Mouse (Mus musculus) limb, embryonic 13.5 days (tissue): ENCODE data around the gene Uhrf1bp1. TPM values are rescaled to one million over a fixed set of nuclear protein-coding genes. Genes with fewer than 3 reads are reported as not detected.

Source experiments
- ATAC-seq: fragments of 200-750 bp; cut with Nextera tagmentation; 2 replicates; pipeline ENCODE4 v1.8.0; 2017; ENCODE audit warnings: low read depth, moderate number of reproducible peaks, moderate TSS enrichment; ENCODE audit not compliant: low FRiP score
- H3K27ac ChIP-seq: fragments of 300-500 bp; sonication (generic); 2 replicates; pipeline ENCODE4 v1.5.1; 2015; ENCODE audit warnings: inconsistent platforms, mild to moderate bottlenecking, moderate library complexity
- H3K27me3 ChIP-seq: fragments of 300-500 bp; sonication (generic); 2 replicates; pipeline ENCODE4 v1.6.1; 2015; ENCODE audit warnings: mild to moderate bottlenecking, inconsistent platforms
- H3K36me3 ChIP-seq: fragments of 300-500 bp; sonication (generic); 2 replicates; pipeline ENCODE4 v1.6.1; 2015; ENCODE audit warnings: inconsistent platforms, mild to moderate bottlenecking, moderate library complexity
- H3K4me1 ChIP-seq: fragments of 300-500 bp; sonication (generic); 2 replicates; pipeline ENCODE4 v1.6.1; 2015; ENCODE audit warnings: inconsistent platforms
- H3K4me2 ChIP-seq: fragments of 300-500 bp; sonication (generic); replicated peaks from 2 replicates; pipeline ENCODE4 v1.6.1; 2015; ENCODE audit warnings: inconsistent platforms, mild to moderate bottlenecking, moderate library complexity
- H3K4me3 ChIP-seq: fragments of 300-500 bp; sonication (generic); 2 replicates; pipeline ENCODE4 v1.5.1; 2015; ENCODE audit warnings: moderate library complexity, mild to moderate bottlenecking, inconsistent platforms
- H3K9ac ChIP-seq: fragments of 300-500 bp; sonication (generic); 2 replicates; pipeline ENCODE4 v1.6.1; 2015; ENCODE audit warnings: mild to moderate bottlenecking, inconsistent platforms
- H3K9me3 ChIP-seq: fragments of 300-500 bp; sonication (generic); 2 replicates; pipeline ENCODE4 v1.6.1; 2016; ENCODE audit warnings: inconsistent platforms
- WGBS: fragments of 180-500 bp; shearing (Covaris S2); methylation state at CpG from one replicate; pipeline ENCODE4 v1.1.7; 2015; 5-methylcytosine and 5-hydroxymethylcytosine counted together
- polyA plus RNA-seq: library from polyadenylated mRNA; unstranded; fragments of >200 nt; fragmentation: Nextera tagmentation; extraction: Ambion mirVana; gene quantifications from 2 replicates; pipeline ENCODE4 v1.2.1, GENCODE M21; 2015

The Uhrf1bp1 gene
- polyA plus RNA-seq, 1 experiment from 2014 or later: 7.5 TPM

- under 1% methylated on average over 45 of the region's 45 CpGs for WGBS
- peak overlapping the region; percentile 90; the same call in 1 of the 2 replicates for H3K27ac ChIP-seq
- peak overlapping the region; percentile 95 for H3K4me3 ChIP-seq
- peak overlapping the region; percentile 81 for H3K4me2 ChIP-seq
- H3K4me1 ChIP-seq: peaks cover 35% of the 10 kb centered on the region
- H3K36me3 ChIP-seq: peaks cover 28% of the 10 kb centered on the region
- H3K9ac ChIP-seq: peak overlapping the region; percentile 89
- H3K27me3 ChIP-seq: no peaks in the 10 kb centered on the region
- peak; percentile 42; the same call in 1 of the 2 replicates for ATAC-seq
- H3K9me3 ChIP-seq: no peaks in the 10 kb centered on the region
These were observed 51.4 kb downstream of the Uhrf1bp1 start for GRCm38 (mm10) chr17:27907512-27908205.

GRCm38 (mm10) chr17:27908206-27908887 is 52.1 kb downstream of the Uhrf1bp1 start:
- peak overlapping the region; percentile 95 for H3K4me3 ChIP-seq
- peak overlapping the region; percentile 92 for H3K9ac ChIP-seq
- H3K4me1 ChIP-seq: peaks cover 35% of the 10 kb centered on the region
- peaks cover 25% of the 10 kb centered on the region for H3K36me3 ChIP-seq
- peak overlapping the region; percentile 81 for H3K4me2 ChIP-seq
- ATAC-seq: 0 out of 2 replicates have a peak, but pooled peaks have one; percentile 1
- H3K27me3 ChIP-seq: no peaks in the 10 kb centered on the region
- peak overlapping the region; percentile 90 for H3K27ac ChIP-seq
- under 1% methylated on average over 12 of the region's 12 CpGs for WGBS
- no peaks in the 10 kb centered on the region for H3K9me3 ChIP-seq

- Histone ChIP-seq H3K4me3 (peak within 1 kb of the TSS; percentile 95), H3K36me3 (peaks cover 24% of the 10 kb centered on the region), H3K4me2 (peak within 1 kb of the TSS; percentile 81), H3K27me3 (no peaks in the 10 kb centered on the region), H3K9ac (peak within 1 kb of the TSS; percentile 92), H3K27ac (peak within 1 kb of the TSS; percentile 90), H3K9me3 (no peaks in the 10 kb centered on the region), H3K4me1 (peaks cover 35% of the 10 kb centered on the region)
- under 1% methylated on average over 57 of the region's 78 CpGs for WGBS
- ATAC-seq: peak; percentile 88
These were observed 52.8 kb downstream of the Uhrf1bp1 start, which contains the start of gene Anks1 for GRCm38 (mm10) chr17:27908888-27909621. Gene Anks1 (plus strand): TSS chr17:27909306.

GRCm38 (mm10) chr17:27909622-27910500 is 53.6 kb downstream of the Uhrf1bp1 start, which contains the start of gene Taf11:
Gene Taf11 (minus strand): TSS chr17:27909844.
- 1% methylated on average over 53 of the region's 53 CpGs for WGBS
- H3K27me3 ChIP-seq: no peaks in the 10 kb centered on the region
- peaks cover 35% of the 10 kb centered on the region for H3K4me1 ChIP-seq
- peak within 1 kb of the TSS; percentile 92 for H3K9ac ChIP-seq
- no peaks in the 10 kb centered on the region for H3K9me3 ChIP-seq
- peak; percentile 37; the same call in 1 of the 2 replicates for ATAC-seq
- H3K27ac ChIP-seq: peak within 1 kb of the TSS; percentile 90
- peak within 1 kb of the TSS; percentile 81 for H3K4me2 ChIP-seq
- H3K4me3 ChIP-seq: peak within 1 kb of the TSS; percentile 95
- peaks cover 20% of the 10 kb centered on the region for H3K36me3 ChIP-seq

GRCm38 (mm10) chr17:27911371-27911770 is 55.1 kb downstream of the Uhrf1bp1 start:
- H3K4me2 ChIP-seq: 0 out of 2 replicates have a peak overlapping the region, but pooled peaks have one; percentile 81
- whole genome bisulfite sequencing: 87% methylated on average over 7 of the region's 7 CpGs

GRCm38 (mm10) chr17:27914742-27915141 is 58.5 kb downstream of the Uhrf1bp1 start:
- Histone ChIP-seq H3K9ac (no peak overlapping the region), H3K27ac (no peak overlapping the region), H3K9me3 (no peaks in the 10 kb centered on the region), H3K4me1 (peaks cover 22% of the 10 kb centered on the region), H3K36me3 (peaks cover 14% of the 10 kb centered on the region; the same call in 1 of the 2 replicates), H3K4me2 (no peak overlapping the region), H3K27me3 (no peaks in the 10 kb centered on the region), H3K4me3 (no peak overlapping the region)
- ATAC-seq: no peak
- WGBS: 74% methylated on average over 4 of the region's 4 CpGs

More at GRCm38 (mm10) chr17:27911371-27911770, 55.1 kb downstream of the Uhrf1bp1 start:
- H3K27me3 ChIP-seq: no peaks in the 10 kb centered on the region
- peaks cover 14% of the 10 kb centered on the region; the same call in 1 of the 2 replicates for H3K36me3 ChIP-seq
- no peak overlapping the region for H3K27ac ChIP-seq
- 0 out of 2 replicates have a peak overlapping the region, but pooled peaks have one; percentile 7 for H3K4me3 ChIP-seq
- H3K9ac ChIP-seq: no peak overlapping the region
- peaks cover 27% of the 10 kb centered on the region for H3K4me1 ChIP-seq
- no peaks in the 10 kb centered on the region for H3K9me3 ChIP-seq
- no peak for ATAC-seq

GRCm38 (mm10) chr17:27916366-27916765 is 60.1 kb downstream of the Uhrf1bp1 start:
- no peak overlapping the region for H3K9ac ChIP-seq
- no peak overlapping the region for H3K4me2 ChIP-seq
- no peak overlapping the region for H3K27ac ChIP-seq
- peaks cover 21% of the 10 kb centered on the region for H3K4me1 ChIP-seq
- ATAC-seq: no peak
- no peaks in the 10 kb centered on the region for H3K9me3 ChIP-seq
- 74% methylated on average over 4 of the region's 4 CpGs for WGBS
- H3K36me3 ChIP-seq: peaks cover 14% of the 10 kb centered on the region; the same call in 1 of the 2 replicates
- no peaks in the 10 kb centered on the region for H3K27me3 ChIP-seq
- no peak overlapping the region for H3K4me3 ChIP-seq

GRCm38 (mm10) chr17:27920676-27921075 is 64.4 kb downstream of the Uhrf1bp1 start:
- no peak overlapping the region for H3K9ac ChIP-seq
- ATAC-seq: no peak
- H3K27ac ChIP-seq: no peak overlapping the region
- peaks cover 17% of the 10 kb centered on the region; the same call in 1 of the 2 replicates for H3K36me3 ChIP-seq
- WGBS: 82% methylated on average over 4 of the region's 4 CpGs
- H3K4me3 ChIP-seq: no peak overlapping the region
- H3K4me2 ChIP-seq: no peak overlapping the region
- H3K9me3 ChIP-seq: no peaks in the 10 kb centered on the region
- H3K27me3 ChIP-seq: no peaks in the 10 kb centered on the region
- peaks cover 29% of the 10 kb centered on the region for H3K4me1 ChIP-seq

- WGBS: 71% methylated on average over 11 of the region's 11 CpGs
- no peaks in the 10 kb centered on the region for H3K9me3 ChIP-seq
- H3K4me3 ChIP-seq: no peak overlapping the region
- no peak overlapping the region for H3K27ac ChIP-seq
- no peaks in the 10 kb centered on the region for H3K27me3 ChIP-seq
- H3K4me1 ChIP-seq: peaks cover 42% of the 10 kb centered on the region
- no peak for ATAC-seq
- peaks cover 17% of the 10 kb centered on the region; the same call in 1 of the 2 replicates for H3K36me3 ChIP-seq
- no peak overlapping the region for H3K4me2 ChIP-seq
- H3K9ac ChIP-seq: no peak overlapping the region
These were observed 66.0 kb downstream of the Uhrf1bp1 start for GRCm38 (mm10) chr17:27922174-27922712.

- H3K4me3 ChIP-seq: no peak overlapping the region
- ATAC-seq: no peak
- H3K27me3 ChIP-seq: no peaks in the 10 kb centered on the region
- no peaks in the 10 kb centered on the region for H3K9me3 ChIP-seq
- no peak overlapping the region for H3K4me2 ChIP-seq
- peaks cover 36% of the 10 kb centered on the region for H3K4me1 ChIP-seq
- no peak overlapping the region for H3K9ac ChIP-seq
- H3K27ac ChIP-seq: no peak overlapping the region
- H3K36me3 ChIP-seq: peaks cover 22% of the 10 kb centered on the region
- 84% methylated on average over 4 of the region's 4 CpGs for WGBS
These were observed 68.8 kb downstream of the Uhrf1bp1 start for GRCm38 (mm10) chr17:27925054-27925453.

GRCm38 (mm10) chr17:27925504-27925903 is 69.3 kb downstream of the Uhrf1bp1 start:
- no peak for ATAC-seq
- H3K27me3 ChIP-seq: no peaks in the 10 kb centered on the region
- no peak overlapping the region for H3K4me3 ChIP-seq
- 69% methylated on average over 7 of the region's 7 CpGs for WGBS
- H3K4me2 ChIP-seq: no peak overlapping the region
- H3K36me3 ChIP-seq: peaks cover 22% of the 10 kb centered on the region
- H3K27ac ChIP-seq: no peak overlapping the region
- H3K9me3 ChIP-seq: no peaks in the 10 kb centered on the region
- H3K9ac ChIP-seq: no peak overlapping the region
- peaks cover 32% of the 10 kb centered on the region for H3K4me1 ChIP-seq
